Mouse (Mus musculus) WW6 (cell line): ENCODE data around the gene Fbxo7.
A peak's percentile ranks its signal among the peaks of the same experiment; 100 is the strongest.

ENCODE experiments used
- DNase-seq: peaks from one replicate; pipeline ENCODE4 v3.0.0-alpha.2; 2013; ENCODE audit warnings: low read depth, low spot score

The Fbxo7 gene

DNA sequence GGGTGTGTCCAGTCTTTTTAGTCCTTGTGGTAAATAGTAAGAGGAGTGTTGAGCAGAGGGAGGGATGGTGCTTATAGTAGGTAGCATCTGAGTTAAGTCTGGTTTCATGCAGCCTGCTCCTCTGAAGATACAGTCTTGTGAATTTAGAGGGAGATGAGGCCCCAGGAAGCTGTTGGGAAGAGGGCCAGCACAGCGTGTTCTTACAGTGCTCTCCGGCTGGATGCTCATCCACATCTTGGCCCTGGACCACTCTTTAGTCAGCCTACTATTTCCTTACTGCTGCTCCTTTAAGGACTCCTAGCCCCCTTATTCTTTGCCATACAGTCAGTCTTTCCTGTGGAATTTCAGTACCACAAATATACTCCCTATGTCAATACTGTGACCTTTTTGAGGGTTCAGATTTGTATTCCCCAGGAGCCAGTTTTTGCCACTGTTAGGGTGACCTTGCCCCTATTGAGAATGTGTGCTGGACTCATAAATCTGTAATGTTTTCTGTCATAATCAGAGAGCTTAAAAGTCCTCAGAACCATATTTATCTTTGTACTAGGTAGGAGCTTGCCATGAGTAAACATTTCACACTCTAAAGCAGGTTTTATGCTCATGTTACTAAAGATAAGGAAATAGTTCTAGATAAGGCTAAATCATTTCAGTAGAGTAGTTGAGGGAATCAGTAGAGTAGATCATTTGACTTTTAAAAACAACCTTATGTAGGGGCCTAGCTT is 12.4 kb downstream of the Fbxo7 start:
- no peak for DNase-seq

DNA sequence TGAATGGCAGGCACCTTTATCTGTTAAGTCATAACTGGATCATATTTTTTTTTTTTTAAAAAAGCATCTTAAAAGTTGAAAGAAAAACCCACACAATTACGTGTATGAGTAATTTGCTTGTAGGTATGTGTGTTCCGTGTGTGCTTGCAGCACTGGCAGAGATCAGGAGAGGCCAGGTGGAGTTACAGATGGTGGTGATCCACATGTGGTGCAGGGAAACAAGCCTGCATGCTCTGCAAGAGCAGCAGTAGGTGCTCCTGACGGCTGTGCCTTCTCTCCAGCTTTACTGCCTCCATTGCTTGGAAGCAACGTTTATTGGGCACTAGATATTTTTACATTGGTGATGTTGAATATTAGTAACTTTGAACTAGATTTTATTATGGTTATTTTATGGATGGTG is 21.9 kb downstream of the Fbxo7 start:
- DNase-seq: no peak

DNA sequence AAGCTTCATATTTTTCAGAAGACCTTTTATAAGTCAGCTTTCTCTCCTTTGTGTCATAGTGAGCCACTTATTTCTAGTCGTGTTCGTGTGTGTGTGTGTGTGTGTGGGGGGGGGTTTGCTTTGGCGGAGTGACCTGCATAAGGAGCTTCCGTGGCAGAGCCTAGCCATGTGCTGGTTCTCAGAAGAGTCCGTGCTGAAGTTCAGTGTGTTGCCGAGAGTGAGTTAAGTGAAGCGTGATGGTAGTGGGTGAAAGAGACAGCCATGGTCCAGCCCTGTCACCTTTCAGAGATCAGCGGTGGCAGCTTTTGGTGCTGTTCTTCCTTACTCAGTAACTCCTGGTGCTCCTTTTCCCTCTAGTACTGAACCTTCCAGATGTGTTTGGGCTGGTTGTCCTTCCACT is 22.3 kb downstream of the Fbxo7 start:
- DNase-seq: no peak

DNA sequence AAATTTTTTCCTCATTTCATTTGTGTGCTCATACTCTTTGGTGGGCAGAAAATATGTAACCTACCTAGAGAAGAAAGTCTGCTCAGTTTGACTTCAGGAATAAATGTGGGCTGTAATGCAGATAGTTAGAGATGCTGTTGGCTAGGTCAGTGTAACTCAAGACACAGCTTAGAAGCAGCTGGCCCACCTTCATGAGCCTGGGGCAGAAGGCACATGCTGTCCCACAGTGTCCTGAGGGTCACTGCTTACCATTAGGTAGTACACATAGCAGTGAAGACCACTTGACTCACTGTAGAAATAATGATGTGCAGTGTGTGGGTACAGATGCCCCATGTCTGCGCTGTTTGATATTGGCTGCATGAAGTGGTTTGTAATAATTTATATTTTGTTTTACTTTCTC is 24.6 kb downstream of the Fbxo7 start:
- no peak for DNase-seq

DNA sequence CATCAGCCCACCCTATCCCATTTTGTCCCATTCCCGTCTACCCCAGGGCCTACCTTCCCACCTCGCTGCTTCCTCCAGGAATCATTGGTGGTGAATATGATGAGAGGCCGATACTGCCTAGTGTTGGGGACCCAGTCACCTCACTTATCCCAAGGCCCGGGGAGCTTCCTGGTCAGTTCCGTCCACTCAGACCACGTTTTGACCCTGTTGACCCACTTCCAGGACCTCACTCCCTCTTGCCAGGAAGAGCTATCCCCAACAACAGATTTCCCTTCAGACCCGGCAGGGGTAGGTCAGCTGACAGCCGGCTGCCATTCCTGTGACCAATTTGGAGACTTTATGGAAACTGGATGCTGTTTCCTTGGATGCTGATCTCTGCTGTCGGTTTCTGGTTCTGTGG is 26.0 kb downstream of the Fbxo7 start:
- DNase-seq: no peak

DNA sequence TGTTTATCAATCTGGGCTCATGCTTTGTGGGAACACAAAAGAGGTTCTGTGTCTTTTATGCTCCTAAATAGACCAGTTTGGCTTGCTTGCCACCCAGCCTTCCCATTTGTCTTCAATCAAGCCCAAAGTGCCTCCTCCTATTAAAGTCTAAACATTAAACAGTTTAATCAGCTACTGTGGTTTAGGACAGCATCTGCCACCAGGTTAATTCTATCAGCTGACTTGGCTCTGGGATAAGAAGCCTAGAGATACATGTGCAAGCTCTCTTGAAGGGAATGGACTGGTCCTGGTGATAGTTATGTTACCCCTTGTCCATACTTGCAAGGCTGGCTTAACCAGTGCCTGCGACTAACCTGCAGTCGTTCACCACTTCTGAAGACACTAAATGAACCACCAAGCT is 28.8 kb downstream of the Fbxo7 start:
- DNase-seq: no peak

DNA sequence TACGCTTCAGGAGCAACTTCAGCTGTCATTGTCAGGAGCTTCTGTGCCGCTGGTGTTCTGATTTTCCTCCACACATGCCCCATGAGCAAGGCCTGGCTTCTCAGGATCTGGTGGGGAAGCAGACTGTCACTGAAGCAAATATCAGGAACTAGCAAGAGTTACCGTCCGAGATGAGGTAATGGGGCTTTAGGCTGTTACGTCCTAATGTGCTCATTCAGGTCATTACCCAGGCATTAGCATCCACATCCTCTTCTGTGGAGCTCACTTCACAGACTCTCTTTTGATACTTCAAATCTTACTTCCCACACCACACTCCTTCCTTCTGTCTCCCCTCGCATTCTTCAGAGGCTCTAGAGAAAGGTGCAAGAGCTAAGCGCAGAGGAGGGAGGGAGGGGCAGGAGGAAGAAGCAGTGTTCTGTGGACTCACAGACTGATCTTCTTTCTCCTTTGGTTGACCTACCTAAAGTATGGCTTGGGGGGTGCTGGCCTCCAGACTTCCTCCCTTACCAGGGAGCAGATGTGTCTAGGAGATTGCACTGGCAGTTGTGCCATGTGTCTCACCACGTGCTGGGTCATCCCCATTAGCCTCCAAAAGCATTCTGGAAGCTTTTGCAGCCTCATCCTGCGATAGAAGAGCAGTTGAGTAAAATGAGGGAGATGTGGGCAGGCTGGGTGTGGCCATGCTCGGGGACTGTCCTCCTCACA is 31.2 kb downstream of the Fbxo7 start:
- no peak for DNase-seq

DNA sequence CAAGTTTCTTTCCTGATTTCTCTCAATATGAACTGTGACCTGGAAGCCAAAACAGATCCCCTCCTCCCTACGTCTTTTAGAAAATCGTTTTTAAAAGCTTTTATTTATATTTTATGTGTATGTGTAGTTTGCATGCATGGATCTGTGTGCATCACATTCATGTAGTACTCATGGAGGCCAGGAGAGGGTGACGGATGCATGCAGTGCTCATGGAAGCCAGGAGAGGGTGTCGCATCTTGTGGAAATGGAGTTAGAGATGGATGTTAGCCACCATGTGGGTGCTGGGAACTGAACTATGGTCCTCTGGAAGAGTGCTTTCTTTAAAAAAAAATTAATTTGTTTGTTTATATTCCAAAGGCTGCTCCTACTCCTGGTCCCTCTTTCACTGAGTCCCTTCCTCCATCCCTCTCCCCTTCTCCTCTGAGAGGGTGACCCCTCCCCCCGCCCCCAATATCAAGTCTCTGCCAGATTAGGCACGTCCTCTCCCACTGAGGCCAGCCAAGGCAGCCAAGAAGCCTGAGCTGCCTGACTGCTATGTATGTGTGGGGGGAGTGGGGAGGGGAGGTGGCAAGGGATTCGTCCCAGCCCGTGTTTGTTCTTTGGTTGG is 34.6 kb downstream of the Fbxo7 start:
- no peak for DNase-seq

DNA sequence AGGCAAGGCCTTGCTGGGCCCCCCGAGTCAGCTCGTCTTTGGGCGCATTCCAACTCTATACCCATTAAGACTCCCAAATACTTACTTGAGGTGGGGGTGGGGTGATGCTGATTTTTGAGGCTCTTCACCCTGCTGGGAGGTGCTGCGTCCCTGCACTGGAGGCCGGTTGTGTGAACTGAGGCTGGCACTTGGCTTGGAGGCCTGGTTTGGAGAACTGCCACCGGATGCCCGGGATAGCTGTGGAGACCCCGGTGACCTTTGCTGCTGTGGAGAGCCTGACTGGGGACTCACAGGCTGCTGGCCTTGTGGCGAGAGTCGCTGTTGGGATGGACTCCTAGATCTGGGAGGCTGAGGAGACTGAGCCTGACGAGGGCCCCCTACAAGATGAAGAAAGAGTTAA is 35.5 kb downstream of the Fbxo7 start:
- DNase-seq: no peak

DNA sequence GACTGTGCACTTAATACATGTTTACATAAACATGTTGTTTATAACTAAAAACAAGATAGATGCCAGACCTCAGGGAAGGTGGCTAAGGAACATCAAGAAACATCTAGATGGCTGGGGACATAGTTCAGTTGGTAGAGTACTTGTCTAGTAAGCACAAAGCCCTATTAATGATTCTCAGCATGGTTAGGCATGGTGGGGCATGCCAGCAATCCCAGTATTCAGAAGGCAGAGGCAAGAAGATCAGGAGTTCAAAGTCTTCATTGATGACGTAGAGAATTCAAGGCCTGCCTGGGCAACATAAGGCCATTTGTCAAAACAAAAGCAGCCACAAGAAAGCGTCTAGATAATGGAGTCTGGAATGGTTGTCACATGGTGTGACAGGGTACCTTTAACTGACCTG is 35.9 kb downstream of the Fbxo7 start:
- DNase-seq: no peak

DNA sequence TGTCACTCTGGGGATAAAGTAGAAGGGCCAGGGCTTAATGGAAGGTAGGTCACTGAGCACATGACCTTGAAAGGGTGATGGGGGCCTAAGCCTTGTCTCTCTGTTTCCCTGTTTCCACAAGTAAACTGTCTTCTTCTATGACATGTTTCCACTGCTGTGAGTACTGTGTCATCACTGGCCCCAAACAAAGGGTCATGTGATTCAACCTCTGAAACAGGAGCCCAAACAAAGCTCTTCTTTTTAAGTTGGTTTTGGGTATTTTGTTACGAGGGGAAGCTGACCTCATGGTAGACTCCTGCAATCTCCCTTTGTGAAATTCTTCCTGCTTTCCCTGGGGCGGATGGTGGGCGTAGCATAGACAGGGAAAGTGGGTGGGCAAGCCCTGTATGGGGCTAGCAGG is 38.5 kb downstream of the Fbxo7 start:
- DNase-seq: no peak

DNA sequence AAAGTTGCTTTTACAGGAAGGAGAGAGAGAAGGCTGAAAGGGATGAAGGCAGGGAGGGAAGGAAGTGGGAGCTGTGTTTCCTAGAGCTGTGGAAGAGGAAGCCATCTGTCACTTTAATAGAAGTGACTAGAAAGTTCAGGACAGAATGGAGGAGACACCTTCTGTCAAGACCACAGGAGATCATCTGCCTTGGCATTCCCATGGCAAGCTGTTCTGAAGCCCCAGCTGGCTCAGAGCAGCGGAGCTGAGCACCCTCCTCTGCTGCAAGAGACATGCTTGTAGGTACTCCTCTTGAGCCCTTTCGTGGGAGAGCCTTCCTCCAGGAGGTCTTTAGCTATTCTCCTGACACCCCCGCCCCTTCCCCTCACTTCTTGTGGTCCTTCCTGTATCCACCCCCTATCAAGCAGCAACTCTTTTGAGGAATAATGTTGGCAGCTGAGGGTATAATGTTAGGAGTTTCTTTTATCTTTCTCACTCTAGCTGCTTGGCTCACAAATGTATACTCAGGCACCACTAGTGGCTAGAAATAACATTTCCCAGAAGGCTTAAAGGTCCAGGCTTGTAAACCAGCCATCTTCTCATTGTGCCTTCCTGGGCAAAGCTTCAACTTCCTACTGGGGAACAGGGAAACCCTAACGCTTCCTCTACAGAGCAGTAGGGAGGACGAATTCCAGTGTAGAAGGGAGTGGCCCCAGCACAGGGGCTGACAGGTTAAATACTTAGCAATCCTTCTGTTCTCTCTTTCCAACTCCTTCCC is 40.7 kb downstream of the Fbxo7 start:
- DNase-seq: no peak

DNA sequence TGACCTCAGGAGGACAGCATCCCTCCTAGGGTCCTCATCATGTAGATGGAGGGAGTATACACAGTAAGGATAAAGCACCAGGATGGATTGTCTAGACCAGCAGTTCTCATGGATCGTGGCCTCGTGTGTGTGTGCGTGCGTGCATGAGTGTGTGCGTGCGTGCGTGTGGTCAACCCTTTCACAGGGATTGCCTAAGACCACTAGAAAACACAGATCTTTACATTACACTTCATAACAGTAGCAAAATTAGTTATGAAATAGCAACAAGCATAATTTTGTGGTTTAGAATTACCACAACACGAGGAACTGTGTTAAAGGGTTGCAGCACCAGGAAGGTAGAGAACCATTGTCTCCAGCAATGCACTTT is 41.2 kb downstream of the Fbxo7 start:
- DNase-seq: no peak

DNA sequence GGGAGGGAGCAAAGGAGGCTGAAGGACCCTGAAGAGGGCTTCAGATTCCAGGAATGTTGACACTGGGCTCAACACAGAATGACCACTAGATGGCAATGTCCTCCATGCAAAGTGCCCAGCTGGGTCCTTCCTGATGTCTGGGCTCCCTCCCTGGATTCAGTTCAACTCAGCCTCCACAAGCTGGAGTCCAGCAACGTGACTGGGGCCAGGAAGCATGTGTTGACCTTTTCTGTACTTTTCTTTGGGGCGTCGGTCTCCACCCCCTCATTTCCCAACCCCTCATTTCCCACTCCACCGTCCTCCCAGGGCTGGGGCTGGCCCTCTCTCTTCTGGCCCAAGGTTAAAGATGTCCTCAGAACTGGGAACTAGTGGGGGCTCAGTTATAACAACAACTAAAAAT is 43.2 kb downstream of the Fbxo7 start:
- DNase-seq: peak; percentile 20

DNA sequence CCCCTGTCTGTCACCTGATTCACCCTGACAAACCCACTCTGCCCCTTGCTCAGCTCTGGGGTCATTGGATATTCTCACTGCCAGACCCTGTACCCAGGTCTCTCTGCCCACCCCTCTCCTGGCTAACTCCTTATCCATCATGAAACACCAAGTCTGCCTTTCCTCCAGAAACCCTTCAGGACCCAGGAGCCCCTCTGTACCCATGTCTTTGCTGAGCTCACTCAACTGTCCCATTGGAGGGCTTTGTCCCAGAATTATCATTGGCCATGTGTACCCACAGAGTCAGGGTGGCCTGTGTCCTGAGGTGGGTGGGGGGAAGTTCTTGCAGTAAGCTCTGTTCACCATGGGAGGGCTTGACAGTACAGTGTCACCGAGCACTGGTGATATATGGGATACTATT is 43.9 kb downstream of the Fbxo7 start:
- no peak for DNase-seq

DNA sequence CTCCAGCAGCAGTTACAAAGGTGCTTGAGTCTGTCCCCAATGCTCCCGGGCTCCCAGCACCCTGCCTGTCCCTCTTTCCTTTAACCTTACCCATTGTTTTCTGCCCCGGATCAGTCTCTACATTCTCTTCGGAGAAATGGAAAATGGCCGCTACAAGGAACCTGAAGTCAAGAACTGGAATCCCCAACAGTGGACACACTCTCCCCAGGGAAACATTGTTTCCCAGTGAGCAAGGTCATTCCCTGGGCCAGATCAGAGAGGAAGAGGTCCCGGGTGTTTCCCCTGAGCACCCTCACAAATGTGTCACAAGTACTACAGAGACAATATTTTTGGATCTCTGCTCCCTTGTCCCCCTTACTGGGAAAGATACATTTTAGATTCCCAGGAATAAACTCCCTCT is 44.9 kb downstream of the Fbxo7 start:
- no peak for DNase-seq

DNA sequence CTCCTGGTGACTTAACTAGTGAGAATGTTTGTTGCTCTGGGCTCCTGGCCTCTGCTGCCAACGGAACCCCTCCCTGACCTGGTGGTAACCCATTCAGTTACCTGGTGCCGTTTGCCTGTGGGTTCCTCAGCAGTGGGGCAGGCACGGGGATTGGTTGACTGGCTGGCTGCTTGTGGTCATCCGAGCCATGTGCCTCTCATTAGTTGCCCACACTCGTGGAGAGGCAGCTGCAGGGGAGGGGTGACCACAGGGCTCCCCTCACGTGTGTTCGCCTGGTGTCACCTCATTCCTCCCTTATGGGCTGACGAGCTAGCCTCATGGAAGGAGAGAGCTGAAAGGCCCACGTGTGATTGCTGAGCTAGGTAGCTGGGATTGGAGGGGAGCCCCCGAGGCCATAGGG is 46.1 kb downstream of the Fbxo7 start:
- no peak for DNase-seq

DNA sequence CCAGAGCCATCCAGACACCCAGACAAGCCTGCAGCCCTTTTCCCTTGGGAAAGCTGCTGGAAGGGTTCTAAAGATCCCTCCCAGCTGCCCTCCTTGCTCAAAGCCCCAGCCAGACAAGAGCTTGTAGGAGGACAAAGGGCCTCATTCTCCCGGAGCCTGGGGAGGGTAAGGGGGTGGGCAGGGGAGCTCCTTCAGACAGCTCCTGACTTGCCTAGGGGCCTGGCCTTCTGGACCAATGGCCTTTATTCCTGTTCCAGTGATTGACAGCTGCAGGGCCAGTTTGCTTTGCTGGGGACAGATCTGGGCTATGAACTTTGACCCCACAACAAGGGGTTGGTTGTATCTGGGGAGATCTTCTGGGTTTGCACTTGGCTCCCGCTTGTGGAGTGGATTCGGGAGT is 47.6 kb downstream of the Fbxo7 start:
- no peak for DNase-seq

DNA sequence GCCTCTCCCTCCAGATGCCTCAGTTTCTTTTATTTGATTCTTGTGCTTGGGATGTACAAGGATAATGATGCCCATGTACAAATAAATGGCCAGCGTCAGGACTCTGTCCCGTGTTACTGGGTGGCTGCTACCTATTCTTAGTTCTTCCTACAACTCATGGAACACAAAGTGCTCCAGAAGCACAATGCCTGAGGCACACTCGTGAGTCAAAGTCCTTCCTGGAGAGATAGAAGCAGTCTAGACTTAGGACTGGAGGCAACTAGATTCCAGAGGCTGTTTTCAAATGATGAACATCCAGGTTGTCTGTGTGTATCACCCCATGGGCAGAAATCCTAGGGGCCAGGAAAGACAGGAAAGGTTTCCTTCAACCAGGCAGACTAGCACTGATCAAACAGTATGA is 49.0 kb downstream of the Fbxo7 start:
- no peak for DNase-seq

DNA sequence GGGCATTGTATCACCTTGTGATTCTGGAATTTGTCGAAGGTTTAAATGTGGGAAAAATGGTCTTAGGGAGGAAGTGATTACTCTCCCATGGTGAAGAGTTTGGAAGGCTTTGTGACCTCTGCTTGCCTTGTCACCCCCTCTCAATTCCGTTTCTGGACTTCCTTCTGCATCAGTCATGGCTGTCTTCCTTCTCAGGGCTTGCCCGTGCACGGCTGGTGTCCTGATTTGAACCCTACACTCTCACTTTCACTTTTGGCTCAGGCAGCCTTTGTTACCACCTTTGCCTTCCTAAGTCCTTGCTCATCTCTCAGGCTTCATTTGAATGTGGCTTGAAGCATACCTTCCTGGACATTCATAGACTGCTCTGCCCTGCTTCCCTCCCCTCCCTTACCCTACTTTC is 52.4 kb downstream of the Fbxo7 start:
- no peak for DNase-seq

DNA sequence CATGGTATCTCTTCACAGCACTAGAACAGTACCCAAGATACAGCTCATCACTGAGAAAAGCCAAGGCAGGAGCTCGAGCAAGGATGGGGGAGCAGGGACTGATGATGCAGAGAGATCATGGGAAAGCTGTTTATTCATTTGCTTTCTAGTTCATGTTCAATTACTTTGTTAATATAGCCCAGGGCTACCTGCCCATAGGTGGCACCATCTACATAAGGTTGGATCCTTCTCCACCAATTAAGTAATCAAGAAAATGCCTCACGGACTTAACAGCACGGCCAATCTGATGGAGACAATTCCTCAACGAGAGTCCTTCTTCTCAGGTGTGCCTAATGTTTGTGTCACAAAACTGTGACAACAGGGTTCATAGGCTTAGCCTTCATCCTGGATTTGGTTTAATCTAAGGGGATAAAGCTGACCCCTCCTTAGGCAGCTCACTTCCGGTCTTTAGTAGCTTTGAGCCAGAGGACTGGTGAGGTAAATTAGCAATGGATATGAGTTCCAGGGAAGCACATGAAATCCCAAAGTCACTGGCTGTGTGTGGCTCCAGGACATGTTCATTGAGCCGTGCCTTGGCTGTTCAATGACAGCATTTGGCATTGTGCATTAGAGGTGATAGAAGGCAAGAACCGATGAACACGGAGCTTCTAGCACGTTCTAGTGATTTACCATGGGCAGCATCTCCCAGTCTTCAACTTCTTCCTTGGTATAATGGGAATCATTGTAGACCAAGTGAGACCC is 53.4 kb downstream of the Fbxo7 start:
- DNase-seq: no peak

DNA sequence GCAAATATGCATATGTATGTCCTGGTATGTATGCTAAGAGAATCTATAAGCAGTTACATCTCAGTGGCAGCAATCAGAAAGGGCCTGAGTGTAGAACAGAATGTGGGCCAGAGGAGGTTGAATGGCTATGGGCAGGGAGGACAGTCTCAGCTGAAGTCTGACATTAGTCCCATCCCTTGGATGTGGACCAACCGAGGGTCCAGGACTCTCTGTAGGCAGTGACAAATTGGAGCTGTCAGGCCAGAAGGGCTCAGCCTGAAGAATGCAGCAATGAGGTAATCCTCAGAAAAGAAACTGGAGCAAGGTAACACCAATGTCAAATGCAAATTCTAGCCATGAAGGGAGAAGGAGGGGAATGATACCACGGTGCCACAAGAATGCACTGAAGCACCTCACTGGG is 55.5 kb downstream of the Fbxo7 start:
- DNase-seq: no peak
